Mouse (Mus musculus): Measurements from ENCODE around the gene Tex2. TPM values are rescaled to one million over a fixed set of nuclear protein-coding genes. Genes with fewer than 3 reads are reported as not detected.
A peak's percentile ranks its signal among the peaks of the same experiment; 100 is the strongest.

The Tex2 gene
- polyA plus RNA-seq, 1 experiment from 2014 or later = 12.2 TPM

DNA sequence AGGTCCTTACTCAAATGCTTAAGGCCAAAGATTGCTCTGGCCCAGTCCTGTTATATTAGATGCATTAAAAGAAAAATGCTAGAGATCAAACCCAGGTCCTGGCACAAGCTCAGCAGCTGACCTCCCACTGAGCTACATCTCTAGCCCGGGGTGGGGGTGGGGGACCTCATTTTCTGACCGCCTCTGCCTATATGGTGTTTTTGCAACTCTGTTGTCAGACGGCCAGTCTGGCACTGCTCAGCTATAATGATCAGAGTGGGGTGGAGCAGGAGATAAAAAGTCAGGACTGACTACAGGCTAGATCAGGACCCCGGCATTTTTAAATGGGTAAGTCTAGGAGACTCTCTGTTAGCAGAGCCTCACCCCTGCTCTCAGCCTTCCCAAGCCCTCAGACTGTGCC lies 94.8 kb downstream of the Tex2 start:
- DNase-seq (ENCODE audit: low spot score) (no peak), ATAC-seq (ENCODE audit: insufficient read depth, low FRiP score, low TSS enrichment) (no peak)
- Histone ChIP-seq H3K36me3 (ENCODE audit: control insufficient read depth, insufficient read depth, low read length) (no peaks in the 10 kb centered on the region), H3K4me2 (ENCODE audit: low read depth) (no peak overlapping the region), H3K4me3 (ENCODE audit: low read depth, low read length) (no peak overlapping the region), H3K27me3 (ENCODE audit: control insufficient read depth, insufficient read depth, low read length) (no peaks in the 10 kb centered on the region), H3K27ac (ENCODE audit: low read depth, low read length) (no peak overlapping the region), H3K9ac (ENCODE audit: low read length) (no peak overlapping the region), H3K9me3 (ENCODE audit: control insufficient read depth, low read length) (no peaks in the 10 kb centered on the region), H3K4me1 (ENCODE audit: control insufficient read depth, insufficient read depth, low read length) (peaks cover 5% of the 10 kb centered on the region; the same call in 1 of the 2 replicates)
- 44% methylated on average over 4 of the region's 4 CpGs for WGBS

DNA sequence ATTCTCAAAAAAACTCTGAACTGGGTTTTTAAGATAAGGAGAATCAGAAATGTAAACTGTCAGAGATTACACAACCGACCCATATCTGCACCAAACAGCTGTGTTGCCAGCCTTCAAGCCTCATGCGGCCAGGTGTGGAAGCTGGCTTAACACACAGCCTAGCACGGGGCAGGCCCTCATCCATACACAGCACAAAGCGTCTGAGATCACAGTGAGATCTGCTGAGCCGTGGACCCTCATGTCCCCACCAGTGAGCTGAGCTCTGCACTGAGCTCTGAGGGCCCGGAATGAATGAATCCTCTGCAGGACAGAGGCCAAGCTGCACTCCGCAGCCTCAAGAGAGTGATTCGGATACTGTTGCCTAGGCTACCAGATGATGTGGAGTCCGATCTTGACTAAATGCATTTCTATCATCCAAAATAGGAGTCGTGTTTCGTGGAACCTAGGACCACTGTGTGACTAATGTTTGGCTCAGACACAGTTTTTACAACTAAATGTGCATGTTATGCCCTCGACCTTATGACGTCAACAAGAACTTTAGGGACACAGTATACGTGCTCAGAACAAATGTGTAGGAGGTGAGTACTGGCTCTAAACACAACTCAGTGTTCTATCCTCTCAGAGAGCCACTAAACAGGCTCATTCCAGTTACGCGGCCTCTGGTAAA lies 98.0 kb downstream of the Tex2 start:
- ATAC-seq (ENCODE audit: insufficient read depth, low FRiP score, low TSS enrichment) = no peak
- peaks cover 5% of the 10 kb centered on the region; the same call in 1 of the 2 replicates for H3K4me1 ChIP-seq (ENCODE audit: control insufficient read depth, insufficient read depth, low read length)
- H3K9me3 ChIP-seq (ENCODE audit: control insufficient read depth, low read length) = no peaks in the 10 kb centered on the region
- no peak overlapping the region for H3K4me3 ChIP-seq (ENCODE audit: low read depth, low read length)
- WGBS = 70% methylated on average over 16 of the region's 16 CpGs
- no peaks in the 10 kb centered on the region for H3K36me3 ChIP-seq (ENCODE audit: control insufficient read depth, insufficient read depth, low read length)
- H3K27ac ChIP-seq (ENCODE audit: low read depth, low read length) = no peak overlapping the region
- no peak overlapping the region for H3K4me2 ChIP-seq (ENCODE audit: low read depth)
- H3K27me3 ChIP-seq (ENCODE audit: control insufficient read depth, insufficient read depth, low read length) = no peaks in the 10 kb centered on the region
- no peak for DNase-seq (ENCODE audit: low spot score)
- H3K9ac ChIP-seq (ENCODE audit: low read length) = peak overlapping the region; percentile 16; the same call in 1 of the 2 replicates

DNA sequence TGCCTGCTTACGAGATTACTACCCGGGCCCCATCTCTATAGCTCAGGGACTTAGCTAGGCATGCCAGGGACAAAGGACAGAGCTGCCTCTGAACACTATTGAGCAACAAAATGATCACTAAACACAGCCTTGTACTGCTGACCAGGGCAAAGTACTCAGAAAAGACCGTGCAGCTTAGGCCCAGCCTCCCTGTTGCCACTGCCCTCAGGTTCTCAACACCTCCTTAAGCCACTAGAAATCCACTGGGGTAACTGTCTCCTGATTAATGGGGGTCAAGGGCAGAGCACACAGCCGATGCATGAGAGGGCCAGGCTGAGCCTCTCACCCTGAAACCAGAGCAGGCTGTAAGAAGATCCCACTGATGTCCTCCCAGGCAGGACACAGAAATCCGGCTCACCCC lies 98.8 kb downstream of the Tex2 start:
- peak overlapping the region; percentile 16; the same call in 1 of the 2 replicates for H3K9ac ChIP-seq (ENCODE audit: low read length)
- no peak overlapping the region for H3K4me2 ChIP-seq (ENCODE audit: low read depth)
- 0 out of 2 replicates have a peak overlapping the region, but pooled peaks have one; percentile 44 for H3K27ac ChIP-seq (ENCODE audit: low read depth, low read length)
- no peaks in the 10 kb centered on the region for H3K9me3 ChIP-seq (ENCODE audit: control insufficient read depth, low read length)
- ATAC-seq (ENCODE audit: insufficient read depth, low FRiP score, low TSS enrichment) (no peak), DNase-seq (ENCODE audit: low spot score) (no peak)
- H3K27me3 ChIP-seq (ENCODE audit: control insufficient read depth, insufficient read depth, low read length) = no peaks in the 10 kb centered on the region
- no peak overlapping the region for H3K4me3 ChIP-seq (ENCODE audit: low read depth, low read length)
- no peaks in the 10 kb centered on the region for H3K36me3 ChIP-seq (ENCODE audit: control insufficient read depth, insufficient read depth, low read length)
- H3K4me1 ChIP-seq (ENCODE audit: control insufficient read depth, insufficient read depth, low read length) = 0 out of 2 replicates have a peak, but pooled peaks cover 3% of the 10 kb centered on the region
- 43% methylated on average over 5 of the region's 5 CpGs for WGBS

DNA sequence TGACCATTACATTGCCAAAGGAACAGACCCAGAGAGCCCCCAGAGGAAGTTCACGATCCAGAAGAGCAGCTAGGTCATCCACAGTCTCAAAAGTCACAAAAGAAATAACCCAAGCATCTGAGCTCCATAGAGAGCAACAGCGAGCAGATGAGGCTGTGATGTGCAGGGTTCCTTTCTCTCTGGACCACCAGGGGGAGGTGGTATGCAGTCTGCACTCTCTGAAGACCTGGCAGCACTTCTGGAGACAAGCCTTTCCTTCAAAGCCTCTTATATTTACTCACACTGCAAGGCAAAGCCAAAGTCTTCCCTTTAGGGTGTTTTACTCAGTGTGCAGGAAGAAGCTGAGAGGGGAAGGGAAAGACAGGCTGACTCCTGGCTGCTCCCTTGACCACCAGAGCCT lies 100.1 kb downstream of the Tex2 start:
- no peak overlapping the region for H3K9ac ChIP-seq (ENCODE audit: low read length)
- H3K36me3 ChIP-seq (ENCODE audit: control insufficient read depth, insufficient read depth, low read length) = 0 out of 2 replicates have a peak, but pooled peaks cover 3% of the 10 kb centered on the region
- H3K4me3 ChIP-seq (ENCODE audit: low read depth, low read length) = no peak overlapping the region
- H3K9me3 ChIP-seq (ENCODE audit: control insufficient read depth, low read length) = no peaks in the 10 kb centered on the region
- ATAC-seq (ENCODE audit: insufficient read depth, low FRiP score, low TSS enrichment) (no peak), DNase-seq (ENCODE audit: low spot score) (no peak)
- 37% methylated on average over 2 of the region's 2 CpGs for whole genome bisulfite sequencing
- 0 out of 2 replicates have a peak, but pooled peaks cover 2% of the 10 kb centered on the region for H3K4me1 ChIP-seq (ENCODE audit: control insufficient read depth, insufficient read depth, low read length)
- no peaks in the 10 kb centered on the region for H3K27me3 ChIP-seq (ENCODE audit: control insufficient read depth, insufficient read depth, low read length)
- no peak overlapping the region for H3K27ac ChIP-seq (ENCODE audit: low read depth, low read length)
- no peak overlapping the region for H3K4me2 ChIP-seq (ENCODE audit: low read depth)

DNA sequence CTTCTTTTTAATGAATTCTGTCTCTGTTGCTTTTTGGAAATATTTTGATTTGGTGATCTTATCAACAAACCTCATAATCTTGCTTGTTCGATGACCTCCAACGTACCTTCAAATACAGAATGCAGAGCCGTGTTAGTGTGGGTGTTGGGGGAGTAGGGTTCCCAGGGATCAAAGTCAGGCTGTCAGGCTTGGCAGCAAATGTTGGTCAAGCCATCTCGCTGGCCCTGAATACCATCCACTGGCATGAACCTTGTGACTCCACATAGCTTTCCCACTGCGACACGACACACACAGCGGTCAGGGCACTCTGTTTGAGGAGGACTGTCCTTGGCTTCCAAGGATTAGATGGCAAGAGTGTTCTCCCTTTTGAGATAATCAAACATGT lies 101.2 kb downstream of the Tex2 start:
- Histone ChIP-seq H3K9ac (ENCODE audit: low read length) (no peak overlapping the region), H3K27ac (ENCODE audit: low read depth, low read length) (no peak overlapping the region), H3K36me3 (ENCODE audit: control insufficient read depth, insufficient read depth, low read length) (0 out of 2 replicates have a peak, but pooled peaks cover 3% of the 10 kb centered on the region), H3K9me3 (ENCODE audit: control insufficient read depth, low read length) (no peaks in the 10 kb centered on the region), H3K27me3 (ENCODE audit: control insufficient read depth, insufficient read depth, low read length) (no peaks in the 10 kb centered on the region), H3K4me2 (ENCODE audit: low read depth) (no peak overlapping the region), H3K4me1 (ENCODE audit: control insufficient read depth, insufficient read depth, low read length) (0 out of 2 replicates have a peak, but pooled peaks cover 2% of the 10 kb centered on the region), H3K4me3 (ENCODE audit: low read depth, low read length) (no peak overlapping the region)
- WGBS = 92% methylated on average over 7 of the region's 7 CpGs
- DNase-seq (ENCODE audit: low spot score) = no peak
- ATAC-seq (ENCODE audit: insufficient read depth, low FRiP score, low TSS enrichment) = no peak

DNA sequence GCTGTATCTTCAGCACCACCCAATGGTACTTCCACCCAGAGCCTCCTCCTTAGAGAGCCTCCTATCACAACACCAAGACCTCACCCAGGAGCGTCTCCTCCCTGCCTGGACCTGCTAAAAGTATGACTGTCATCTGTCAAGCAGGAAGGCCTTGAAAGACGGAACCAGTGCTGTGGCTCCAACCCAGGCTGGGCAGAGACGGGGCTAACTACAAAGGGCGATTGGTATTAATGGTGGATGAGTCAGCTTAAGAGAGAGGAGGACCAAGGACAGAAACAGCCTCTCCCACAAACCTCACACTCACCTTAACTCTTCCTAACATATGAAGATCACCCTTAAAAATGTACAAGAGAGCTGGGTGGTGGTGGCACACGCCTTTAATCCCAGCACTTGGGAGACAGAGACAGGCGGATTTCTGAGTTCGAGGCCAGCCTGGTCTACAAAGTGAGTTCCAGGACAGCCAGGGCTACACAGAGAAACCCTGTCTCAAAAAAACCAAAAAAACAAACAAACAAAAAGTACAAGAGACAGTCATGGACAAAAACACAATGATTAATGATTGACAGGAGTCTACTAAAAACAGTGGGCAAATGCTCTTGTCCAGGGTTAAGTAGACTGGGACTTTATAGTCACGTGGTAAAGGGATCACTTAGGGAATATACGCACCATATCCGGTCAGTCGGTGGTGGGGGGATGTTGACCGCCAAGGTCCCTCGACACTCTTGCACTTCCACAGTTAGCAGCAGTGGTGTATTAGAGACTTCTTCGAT lies 101.8 kb downstream of the Tex2 start:
- no peak overlapping the region for H3K4me3 ChIP-seq (ENCODE audit: low read depth, low read length)
- H3K36me3 ChIP-seq (ENCODE audit: control insufficient read depth, insufficient read depth, low read length) = 0 out of 2 replicates have a peak, but pooled peaks cover 3% of the 10 kb centered on the region
- WGBS = 90% methylated on average over 14 of the region's 14 CpGs
- no peaks in the 10 kb centered on the region for H3K9me3 ChIP-seq (ENCODE audit: control insufficient read depth, low read length)
- no peak overlapping the region for H3K27ac ChIP-seq (ENCODE audit: low read depth, low read length)
- H3K4me1 ChIP-seq (ENCODE audit: control insufficient read depth, insufficient read depth, low read length) = 0 out of 2 replicates have a peak, but pooled peaks cover 2% of the 10 kb centered on the region
- H3K27me3 ChIP-seq (ENCODE audit: control insufficient read depth, insufficient read depth, low read length) = no peaks in the 10 kb centered on the region
- H3K9ac ChIP-seq (ENCODE audit: low read length) = no peak overlapping the region
- ATAC-seq (ENCODE audit: insufficient read depth, low FRiP score, low TSS enrichment) (no peak), DNase-seq (ENCODE audit: low spot score) (no peak)
- no peak overlapping the region for H3K4me2 ChIP-seq (ENCODE audit: low read depth)

DNA sequence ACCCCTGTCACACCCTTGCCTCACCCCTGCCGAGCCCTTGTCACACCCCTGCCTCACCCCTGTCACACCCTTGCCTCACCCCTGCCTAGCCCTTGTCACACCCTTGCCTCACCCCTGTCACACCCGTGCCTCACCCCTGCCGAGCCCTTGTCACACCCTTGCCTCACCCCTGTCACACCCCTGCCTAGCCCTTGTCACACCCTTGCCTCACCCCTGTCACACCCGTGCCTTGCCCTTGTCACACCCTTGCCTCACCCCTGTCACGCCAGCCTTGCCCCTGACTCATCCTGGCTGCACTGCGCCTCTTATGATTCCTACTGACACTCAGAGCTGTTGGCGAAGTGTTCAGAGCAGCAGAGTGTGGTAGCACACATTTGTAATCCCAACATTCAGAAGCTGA lies 105.6 kb downstream of the Tex2 start:
- Histone ChIP-seq H3K36me3 (ENCODE audit: control insufficient read depth, insufficient read depth, low read length) (0 out of 2 replicates have a peak, but pooled peaks cover 3% of the 10 kb centered on the region), H3K9ac (ENCODE audit: low read length) (no peak overlapping the region), H3K9me3 (ENCODE audit: control insufficient read depth, low read length) (no peaks in the 10 kb centered on the region), H3K27ac (ENCODE audit: low read depth, low read length) (no peak overlapping the region), H3K4me1 (ENCODE audit: control insufficient read depth, insufficient read depth, low read length) (no peaks in the 10 kb centered on the region), H3K27me3 (ENCODE audit: control insufficient read depth, insufficient read depth, low read length) (no peaks in the 10 kb centered on the region), H3K4me3 (ENCODE audit: low read depth, low read length) (no peak overlapping the region), H3K4me2 (ENCODE audit: low read depth) (no peak overlapping the region)
- 85% methylated on average over 7 of the region's 7 CpGs for WGBS
- ATAC-seq (ENCODE audit: insufficient read depth, low FRiP score, low TSS enrichment) = no peak
- DNase-seq (ENCODE audit: low spot score) = no peak

DNA sequence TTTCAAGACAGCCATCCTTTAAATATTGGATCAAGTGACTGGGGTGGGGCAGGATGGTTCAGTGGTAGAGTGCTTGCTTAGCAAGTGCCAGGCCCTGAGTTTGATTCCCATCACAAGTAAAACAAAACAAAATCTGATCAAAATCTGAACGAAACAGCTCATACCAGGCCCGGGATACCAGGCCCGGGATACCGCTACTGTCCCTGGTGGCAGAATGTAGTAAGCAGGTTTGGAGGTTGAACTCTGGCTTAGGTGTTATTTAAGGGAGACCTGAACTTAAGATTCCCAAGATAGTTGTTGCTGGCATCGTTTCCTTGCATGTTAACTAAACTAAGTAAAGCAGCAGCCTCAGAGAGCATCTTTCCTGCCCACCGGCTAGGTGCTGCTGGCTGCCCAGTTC lies 107.0 kb downstream of the Tex2 start:
- Histone ChIP-seq H3K27me3 (ENCODE audit: control insufficient read depth, insufficient read depth, low read length) (no peaks in the 10 kb centered on the region), H3K36me3 (ENCODE audit: control insufficient read depth, insufficient read depth, low read length) (0 out of 2 replicates have a peak, but pooled peaks cover 3% of the 10 kb centered on the region), H3K27ac (ENCODE audit: low read depth, low read length) (no peak overlapping the region), H3K4me2 (ENCODE audit: low read depth) (no peak overlapping the region), H3K4me3 (ENCODE audit: low read depth, low read length) (no peak overlapping the region), H3K9ac (ENCODE audit: low read length) (no peak overlapping the region), H3K9me3 (ENCODE audit: control insufficient read depth, low read length) (no peaks in the 10 kb centered on the region), H3K4me1 (ENCODE audit: control insufficient read depth, insufficient read depth, low read length) (no peaks in the 10 kb centered on the region)
- no peak for DNase-seq (ENCODE audit: low spot score)
- ATAC-seq (ENCODE audit: insufficient read depth, low FRiP score, low TSS enrichment) = no peak
- WGBS = 91% methylated on average over 6 of the region's 6 CpGs

Data from neural tube, embryonic 11.5 days (tissue).